Mouse (Mus musculus): Measurements from ENCODE around the gene Zfp148.

- TF ChIP-seq CTCF (IDR thresholded peaks at IDR 0.05; ENCODE audit: insufficient read depth, low read length) (no peak), POLR2A (IDR thresholded peaks at IDR 0.05; ENCODE audit: borderline replicate concordance, extremely low read depth, low read depth, low read length) (no peak)
Observed at GRCm38 (mm10) chr16:33337681-33338080, 43.0 kb upstream of the Zfp148 start.

Data from lung, adult 2 months (tissue).